Mouse (Mus musculus): ENCODE results near the gene Zdhhc25. TPM values are rescaled to one million over a fixed set of nuclear protein-coding genes. Genes with fewer than 3 reads are reported as not detected.

Gene Zdhhc25
- polyA plus RNA-seq, 1 experiment from 2014 or later, result not detected

Other genes starting within 250 kb of the Zdhhc25 start
- gene Brd1, start 133.9 kb downstream of the Zdhhc25 start, polyA plus RNA-seq (2014; fragmentation: Nextera tagmentation; extraction: Ambion mirVana), result 13.4 and 15.9 TPM in 2 replicates
- gene Zbed4, start 151.4 kb downstream of the Zdhhc25 start, polyA plus RNA-seq (2014; fragmentation: Nextera tagmentation; extraction: Ambion mirVana), result 26.4 and 31.9 TPM in 2 replicates
- gene Alg12, start 219.0 kb downstream of the Zdhhc25 start, polyA plus RNA-seq (2014; fragmentation: Nextera tagmentation; extraction: Ambion mirVana), result 13.9 and 14.2 TPM in 2 replicates
- 107 and 109 TPM in 2 replicates for gene Creld2, start 219.3 kb downstream of the Zdhhc25 start, polyA plus RNA-seq (2014; fragmentation: Nextera tagmentation; extraction: Ambion mirVana)

Measured in liver, embryonic 11.5 days (tissue).